In genomic region chr9:44652027-44652426, GRCm38 (mm10) we compare ENCODE assay signal across 8 mouse cellular contexts. TPM values are rescaled to one million over a fixed set of nuclear protein-coding genes. Genes with fewer than 3 reads are reported as not detected.
A peak's percentile ranks its signal among the peaks of the same experiment; 100 is the strongest.
DNase-seq lines count a peak whose midpoint lies in the region; ATAC-seq and TF ChIP-seq lines count a peak whose summit lies in the region.

No protein-coding gene starts in this region.

- H3K9me3 ChIP-seq in limb, embryonic 13.5 days: no peaks in the 10 kb centered on the region
- H3K9me3 ChIP-seq in midbrain, embryonic 16.5 days (replicated peaks; ENCODE audit: control insufficient read depth, low read length, poor library complexity, severe bottlenecking): no peaks in the 10 kb centered on the region

- DNase-seq in urinary bladder, adult 18-20 months (ENCODE audit: low spot score in 2 of 2): peak; percentile 50 to 57
- DNase-seq in urinary bladder, postnatal 10 days (ENCODE audit: low spot score): no peak
- peak; percentile 52 for DNase-seq in embryo, embryonic 9.5 days (ENCODE audit: extremely low spot score)
- peak; percentile 68 to 82 for DNase-seq in heart, adult 18-20 months
- peak; percentile 76 for DNase-seq in kidney, adult 2 months
- peak; percentile 71 to 87 for DNase-seq in spleen, postnatal 4 days (ENCODE audit: low spot score in 2 of 2)

- peaks cover 6% of the 10 kb centered on the region; the same call in 1 of the 2 replicates for H3K4me1 ChIP-seq in kidney, adult 2 months (ENCODE audit: control insufficient read depth, insufficient read depth, low read length)
- peaks cover 5% of the 10 kb centered on the region for H3K4me1 ChIP-seq in limb, embryonic 13.5 days
- H3K4me1 ChIP-seq in midbrain, embryonic 16.5 days (ENCODE audit: control insufficient read depth, insufficient read depth, low read length): no peaks in the 10 kb centered on the region

- H3K36me3 ChIP-seq in kidney, adult 2 months (ENCODE audit: control insufficient read depth, insufficient read depth, low read length): no peaks in the 10 kb centered on the region
- no peaks in the 10 kb centered on the region for H3K36me3 ChIP-seq in limb, embryonic 13.5 days
- no peaks in the 10 kb centered on the region for H3K36me3 ChIP-seq in midbrain, embryonic 16.5 days (ENCODE audit: control insufficient read depth, insufficient read depth, low read length)

- 16% methylated on average over 8 of the region's 8 CpGs for WGBS in kidney, adult 2 months
- WGBS in limb, embryonic 13.5 days: 15% methylated on average over 8 of the region's 8 CpGs
- WGBS in midbrain, embryonic 16.5 days: 11% methylated on average over 8 of the region's 8 CpGs

- no peak overlapping the region for H3K9ac ChIP-seq in limb, embryonic 13.5 days
- no peak overlapping the region for H3K9ac ChIP-seq in midbrain, embryonic 16.5 days (ENCODE audit: low read depth, low read length)

- no peak overlapping the region for H3K4me2 ChIP-seq in limb, embryonic 13.5 days (replicated peaks)
- no peak overlapping the region for H3K4me2 ChIP-seq in midbrain, embryonic 16.5 days (ENCODE audit: low read length)

- H3K27ac ChIP-seq in kidney, adult 2 months (ENCODE audit: insufficient read depth, low read depth, low read length): no peak overlapping the region
- H3K27ac ChIP-seq in limb, embryonic 13.5 days: no peak overlapping the region
- H3K27ac ChIP-seq in midbrain, embryonic 16.5 days (ENCODE audit: low read length): no peak overlapping the region

- peak; percentile 64 for ATAC-seq in limb, embryonic 13.5 days (ENCODE audit: low FRiP score, low read depth)
- ATAC-seq in midbrain, embryonic 16.5 days: peak; percentile 68; the same call in 1 of the 2 replicates

- no peak for TF ChIP-seq POLR2A in kidney, adult 2 months (IDR thresholded peaks at IDR 0.05; ENCODE audit: low read depth, low read length)

- H3K4me3 ChIP-seq in kidney, adult 2 months (ENCODE audit: insufficient read depth, low read depth, low read length): no peak overlapping the region
- no peak overlapping the region for H3K4me3 ChIP-seq in limb, embryonic 13.5 days
- H3K4me3 ChIP-seq in midbrain, embryonic 16.5 days (ENCODE audit: low read depth, low read length): no peak overlapping the region

- TF ChIP-seq CTCF in kidney, adult 2 months (conservative IDR thresholded peaks at IDR 0.05; ENCODE audit: insufficient read depth, insufficient read length, low read depth, low read length): peak; percentile 89

- no peaks in the 10 kb centered on the region for H3K27me3 ChIP-seq in kidney, adult 2 months (replicated peaks; ENCODE audit: control insufficient read depth, insufficient read depth, low read length)
- H3K27me3 ChIP-seq in limb, embryonic 13.5 days: no peaks in the 10 kb centered on the region
- H3K27me3 ChIP-seq in midbrain, embryonic 16.5 days (ENCODE audit: control insufficient read depth, insufficient read depth, low read depth, low read length): no peaks in the 10 kb centered on the region

RNA-seq across cellular contexts. Expression of gene Treh, which starts 21.0 kb away (rescaled TPM):
- not detected for total RNA-seq in heart, adult 18-20 months (2021)
- 32.2 and 34.4 TPM in 2 replicates for polyA plus RNA-seq in kidney, adult 2 months (2012; rRNA removed)
- not detected in 2 replicates for polyA plus RNA-seq in limb, embryonic 13.5 days (2015; fragmentation: Nextera tagmentation; extraction: Ambion mirVana)
- not detected in 2 replicates for polyA plus RNA-seq in midbrain, embryonic 16.5 days (2015; fragmentation: Nextera tagmentation; extraction: Ambion mirVana)

RNA-seq across cellular contexts. Expression of gene Ddx6, which starts 47.3 kb away (rescaled TPM):
- total RNA-seq in heart, adult 18-20 months (2021): 10 to 100 TPM; 89.2 to 90.7 TPM
- polyA plus RNA-seq in kidney, adult 2 months (2012; rRNA removed): 18.1 and 20.8 TPM in 2 replicates
- 25.8 and 26.0 TPM in 2 replicates for polyA plus RNA-seq in limb, embryonic 13.5 days (2015; fragmentation: Nextera tagmentation; extraction: Ambion mirVana)
- 15.2 and 19.1 TPM in 2 replicates for polyA plus RNA-seq in midbrain, embryonic 16.5 days (2015; fragmentation: Nextera tagmentation; extraction: Ambion mirVana)

Comparison
In these comparisons a context has a peak if more than half of its experiments do, and no peak if none do; other contexts are left out.
1. RNA of gene Treh, which starts 21.0 kb away (polyA plus RNA-seq): 32.2 to 34.4 TPM in kidney, adult 2 months; not detected in limb, embryonic 13.5 days and not detected in midbrain, embryonic 16.5 days; every median in the first group is over 10 times any median in the second.